Mouse (Mus musculus): Measurements from ENCODE around the gene Jarid2. TPM values are rescaled to one million over a fixed set of nuclear protein-coding genes. Genes with fewer than 3 reads are reported as not detected.

Jarid2 gene
- polyA plus RNA-seq, 1 experiment from 2014 or later: 21.6 TPM

DNA sequence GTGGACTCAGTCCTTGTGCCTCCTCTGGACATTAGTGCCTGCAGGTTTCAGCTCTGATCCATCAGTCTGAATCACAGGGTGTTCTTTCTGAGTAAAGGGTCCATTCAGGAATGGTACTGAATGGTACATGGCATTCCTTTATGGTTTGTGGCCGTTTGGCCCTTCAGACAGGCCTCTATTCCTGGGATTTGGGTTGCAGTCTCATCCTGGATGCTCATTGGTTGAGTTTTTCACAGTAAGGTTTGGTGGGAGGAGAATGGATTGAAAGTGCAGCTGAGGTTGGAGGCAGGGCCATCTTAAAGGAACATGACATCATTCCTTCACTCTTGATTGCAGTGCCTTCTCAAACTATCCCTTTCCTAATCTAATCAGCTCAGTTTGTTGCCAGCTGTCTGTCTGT, 179.5 kb downstream of the Jarid2 start:
- 28% methylated on average over 1 of the region's 1 CpGs for WGBS
- ATAC-seq (replicated peaks; ENCODE audit: extremely low read depth, insufficient read depth, low FRiP score): no peak

DNA sequence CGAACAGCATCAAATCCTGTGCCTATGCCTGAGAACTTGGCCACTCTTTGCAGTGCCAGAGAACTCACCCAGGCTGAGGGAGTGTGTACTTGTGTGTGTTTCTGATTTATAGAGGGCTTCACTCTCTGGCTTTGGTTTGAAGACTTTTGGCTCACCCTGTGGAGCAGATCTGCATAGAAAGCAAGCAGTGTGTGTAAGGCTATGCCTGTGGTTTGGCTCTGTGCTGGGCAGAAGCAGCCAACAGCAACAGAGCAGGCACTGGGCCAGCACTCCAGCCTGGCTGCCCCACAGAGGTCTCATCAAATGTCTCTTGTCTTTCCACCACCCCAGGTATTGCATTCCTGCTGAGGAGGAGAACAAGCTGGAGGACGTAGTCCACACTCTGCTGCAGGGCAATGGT, 183.6 kb downstream of the Jarid2 start:
- H3K4me1 ChIP-seq (ENCODE audit: control insufficient read depth, insufficient read depth, low read length): peaks cover 42% of the 10 kb centered on the region
- no peak overlapping the region for H3K4me3 ChIP-seq (ENCODE audit: low read length)
- ATAC-seq (replicated peaks; ENCODE audit: extremely low read depth, insufficient read depth, low FRiP score): peak; percentile 33; the same call in 1 of the 2 replicates
- H3K9ac ChIP-seq (ENCODE audit: low read length): no peak overlapping the region
- WGBS: 77% methylated on average over 2 of the region's 2 CpGs
- no peak overlapping the region for H3K4me2 ChIP-seq (ENCODE audit: low read depth, low read length)
- no peaks in the 10 kb centered on the region for H3K27me3 ChIP-seq (ENCODE audit: control insufficient read depth, insufficient read depth, low read length)
- H3K27ac ChIP-seq (ENCODE audit: low read length): no peak overlapping the region; the same call in 1 of the 2 replicates
- no peaks in the 10 kb centered on the region for H3K9me3 ChIP-seq (replicated peaks; ENCODE audit: control insufficient read depth, low read length)
- peaks cover 59% of the 10 kb centered on the region for H3K36me3 ChIP-seq (ENCODE audit: control insufficient read depth, insufficient read depth)

More for the DNA sequence above, 179.5 kb downstream of the Jarid2 start:
- peaks cover 45% of the 10 kb centered on the region for H3K4me1 ChIP-seq (ENCODE audit: control insufficient read depth, insufficient read depth, low read length)
- no peaks in the 10 kb centered on the region for H3K9me3 ChIP-seq (replicated peaks; ENCODE audit: control insufficient read depth, low read length)
- H3K27me3 ChIP-seq (ENCODE audit: control insufficient read depth, insufficient read depth, low read length): no peaks in the 10 kb centered on the region
- H3K27ac ChIP-seq (ENCODE audit: low read length): peak overlapping the region; percentile 83
- no peak overlapping the region for H3K4me3 ChIP-seq (ENCODE audit: low read length)
- no peak overlapping the region for H3K9ac ChIP-seq (ENCODE audit: low read length)
- no peak overlapping the region for H3K4me2 ChIP-seq (ENCODE audit: low read depth, low read length)
- H3K36me3 ChIP-seq (ENCODE audit: control insufficient read depth, insufficient read depth): peaks cover 28% of the 10 kb centered on the region

DNA sequence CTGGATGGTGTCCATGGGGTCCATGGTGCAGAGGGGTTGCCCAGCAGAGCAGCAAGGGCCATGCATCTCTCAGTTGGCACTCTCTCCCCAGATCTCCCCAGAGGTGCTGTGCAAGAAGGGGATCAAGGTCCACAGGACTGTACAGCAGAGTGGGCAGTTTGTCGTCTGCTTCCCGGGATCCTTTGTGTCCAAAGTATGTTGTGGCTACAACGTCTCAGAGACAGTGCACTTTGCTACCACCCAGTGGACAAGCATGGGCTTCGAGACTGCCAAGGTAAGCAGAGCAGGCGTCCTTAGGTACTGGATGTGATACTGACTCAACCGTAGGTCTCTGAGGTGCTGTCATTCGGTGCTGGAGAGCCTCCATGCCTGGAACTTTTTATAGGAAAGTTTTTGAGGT, 184.3 kb downstream of the Jarid2 start:
- no peaks in the 10 kb centered on the region for H3K27me3 ChIP-seq (ENCODE audit: control insufficient read depth, insufficient read depth, low read length)
- H3K36me3 ChIP-seq (ENCODE audit: control insufficient read depth, insufficient read depth): peaks cover 65% of the 10 kb centered on the region
- no peak overlapping the region for H3K4me2 ChIP-seq (ENCODE audit: low read depth, low read length)
- WGBS: 54% methylated on average over 7 of the region's 7 CpGs
- ATAC-seq (replicated peaks; ENCODE audit: extremely low read depth, insufficient read depth, low FRiP score): no peak
- H3K9ac ChIP-seq (ENCODE audit: low read length): no peak overlapping the region
- H3K9me3 ChIP-seq (replicated peaks; ENCODE audit: control insufficient read depth, low read length): no peaks in the 10 kb centered on the region
- H3K4me1 ChIP-seq (ENCODE audit: control insufficient read depth, insufficient read depth, low read length): peaks cover 35% of the 10 kb centered on the region
- H3K27ac ChIP-seq (ENCODE audit: low read length): no peak overlapping the region
- H3K4me3 ChIP-seq (ENCODE audit: low read length): no peak overlapping the region

GRCm38 (mm10) chr13:44915382-44915781, 186.1 kb downstream of the Jarid2 start:
- Histone ChIP-seq H3K4me2 (ENCODE audit: low read depth, low read length) (no peak overlapping the region), H3K27ac (ENCODE audit: low read length) (no peak overlapping the region; the same call in 1 of the 2 replicates), H3K36me3 (ENCODE audit: control insufficient read depth, insufficient read depth) (peaks cover 69% of the 10 kb centered on the region), H3K9me3 (replicated peaks; ENCODE audit: control insufficient read depth, low read length) (no peaks in the 10 kb centered on the region), H3K4me3 (ENCODE audit: low read length) (no peak overlapping the region), H3K9ac (ENCODE audit: low read length) (no peak overlapping the region), H3K27me3 (ENCODE audit: control insufficient read depth, insufficient read depth, low read length) (no peaks in the 10 kb centered on the region), H3K4me1 (ENCODE audit: control insufficient read depth, insufficient read depth, low read length) (peaks cover 29% of the 10 kb centered on the region)
- no peak for ATAC-seq (replicated peaks; ENCODE audit: extremely low read depth, insufficient read depth, low FRiP score)
- 81% methylated on average over 5 of the region's 5 CpGs for WGBS

DNA sequence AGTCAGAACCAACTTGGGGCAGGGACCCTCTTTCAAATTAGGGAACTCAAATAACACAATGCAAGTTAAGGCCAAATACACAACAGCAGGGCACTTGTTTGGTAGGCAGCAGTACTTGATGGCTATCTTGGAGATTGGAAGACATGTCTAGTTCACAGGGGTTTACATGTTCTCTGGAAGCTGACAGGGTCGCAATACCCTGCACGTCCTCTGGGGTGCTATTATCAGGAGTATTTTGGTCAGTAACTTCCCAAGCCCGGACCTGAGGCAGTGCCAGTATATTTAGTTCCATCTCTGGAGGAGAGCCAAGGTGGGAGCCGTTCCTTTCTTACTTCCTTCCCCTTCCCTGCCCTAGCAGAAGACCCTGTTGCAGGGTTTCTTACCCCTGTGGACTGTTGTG, 186.7 kb downstream of the Jarid2 start:
- H3K27me3 ChIP-seq (ENCODE audit: control insufficient read depth, insufficient read depth, low read length): no peaks in the 10 kb centered on the region
- H3K4me1 ChIP-seq (ENCODE audit: control insufficient read depth, insufficient read depth, low read length): peaks cover 23% of the 10 kb centered on the region
- H3K27ac ChIP-seq (ENCODE audit: low read length): no peak overlapping the region; the same call in 1 of the 2 replicates
- H3K4me3 ChIP-seq (ENCODE audit: low read length): no peak overlapping the region
- peaks cover 71% of the 10 kb centered on the region for H3K36me3 ChIP-seq (ENCODE audit: control insufficient read depth, insufficient read depth)
- no peak overlapping the region for H3K9ac ChIP-seq (ENCODE audit: low read length)
- no peaks in the 10 kb centered on the region for H3K9me3 ChIP-seq (replicated peaks; ENCODE audit: control insufficient read depth, low read length)
- 36% methylated on average over 4 of the region's 4 CpGs for WGBS
- ATAC-seq (replicated peaks; ENCODE audit: extremely low read depth, insufficient read depth, low FRiP score): no peak
- no peak overlapping the region for H3K4me2 ChIP-seq (ENCODE audit: low read depth, low read length)

GRCm38 (mm10) chr13:44917202-44917601, 187.9 kb downstream of the Jarid2 start:
- Histone ChIP-seq H3K9me3 (replicated peaks; ENCODE audit: control insufficient read depth, low read length) (no peaks in the 10 kb centered on the region), H3K27me3 (ENCODE audit: control insufficient read depth, insufficient read depth, low read length) (no peaks in the 10 kb centered on the region), H3K9ac (ENCODE audit: low read length) (no peak overlapping the region), H3K4me1 (ENCODE audit: control insufficient read depth, insufficient read depth, low read length) (peaks cover 17% of the 10 kb centered on the region), H3K4me3 (ENCODE audit: low read length) (no peak overlapping the region), H3K36me3 (ENCODE audit: control insufficient read depth, insufficient read depth) (peaks cover 78% of the 10 kb centered on the region), H3K4me2 (ENCODE audit: low read depth, low read length) (no peak overlapping the region), H3K27ac (ENCODE audit: low read length) (no peak overlapping the region)
- 92% methylated on average over 4 of the region's 4 CpGs for WGBS
- ATAC-seq (replicated peaks; ENCODE audit: extremely low read depth, insufficient read depth, low FRiP score): no peak

DNA sequence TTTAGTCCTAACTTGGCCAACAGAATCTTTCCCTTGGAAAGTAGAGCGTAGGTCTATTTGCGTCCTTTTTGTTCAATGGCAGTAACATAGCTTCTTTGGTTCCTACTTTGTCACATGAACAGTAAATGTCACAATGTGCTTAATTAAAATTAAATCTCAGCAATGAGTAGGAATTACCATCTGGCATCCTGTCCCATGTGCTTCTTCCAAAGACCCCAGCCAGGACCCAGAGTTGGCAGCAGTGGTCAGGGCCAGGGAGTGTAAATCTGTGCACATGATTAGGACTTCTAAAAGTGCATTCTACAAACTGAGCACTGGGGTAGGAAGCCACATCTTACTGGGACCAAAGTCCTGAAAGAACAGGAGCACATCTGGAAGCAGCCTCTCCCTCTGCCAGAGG, 189.0 kb downstream of the Jarid2 start:
- no peaks in the 10 kb centered on the region for H3K27me3 ChIP-seq (ENCODE audit: control insufficient read depth, insufficient read depth, low read length)
- ATAC-seq (replicated peaks; ENCODE audit: extremely low read depth, insufficient read depth, low FRiP score): no peak
- WGBS: 94% methylated on average over 2 of the region's 2 CpGs
- H3K9me3 ChIP-seq (replicated peaks; ENCODE audit: control insufficient read depth, low read length): no peaks in the 10 kb centered on the region
- no peak overlapping the region for H3K9ac ChIP-seq (ENCODE audit: low read length)
- no peak overlapping the region for H3K4me2 ChIP-seq (ENCODE audit: low read depth, low read length)
- H3K27ac ChIP-seq (ENCODE audit: low read length): no peak overlapping the region
- no peak overlapping the region for H3K4me3 ChIP-seq (ENCODE audit: low read length)
- H3K36me3 ChIP-seq (ENCODE audit: control insufficient read depth, insufficient read depth): peaks cover 80% of the 10 kb centered on the region
- peaks cover 9% of the 10 kb centered on the region for H3K4me1 ChIP-seq (ENCODE audit: control insufficient read depth, insufficient read depth, low read length)

- no peak overlapping the region for H3K9ac ChIP-seq (ENCODE audit: low read length)
Observed at GRCm38 (mm10) chr13:44921095-44921494, 191.8 kb downstream of the Jarid2 start.

DNA sequence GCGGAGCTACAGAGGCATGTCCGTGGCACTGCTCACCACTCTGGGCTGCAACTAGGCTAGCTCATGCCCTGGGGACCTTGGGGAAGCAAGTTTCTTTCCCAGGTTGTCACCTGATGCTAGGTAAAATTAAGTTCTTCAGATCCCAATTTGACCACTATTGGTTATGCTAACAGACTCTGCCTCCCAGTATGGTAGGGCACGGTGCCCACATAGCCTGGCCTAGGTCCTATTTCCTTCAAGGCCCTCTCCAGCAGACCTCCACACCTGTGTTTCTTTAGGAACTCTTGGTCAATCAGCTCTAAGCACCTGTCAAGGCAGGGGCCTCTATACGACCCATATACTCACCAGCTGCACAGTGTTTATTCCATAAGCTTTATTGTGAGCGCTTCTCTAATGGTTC, 192.4 kb downstream of the Jarid2 start:
- Histone ChIP-seq H3K9ac (ENCODE audit: low read length) (no peak overlapping the region), H3K36me3 (ENCODE audit: control insufficient read depth, insufficient read depth) (peaks cover 70% of the 10 kb centered on the region), H3K4me3 (ENCODE audit: low read length) (no peak overlapping the region), H3K27me3 (ENCODE audit: control insufficient read depth, insufficient read depth, low read length) (no peaks in the 10 kb centered on the region), H3K27ac (ENCODE audit: low read length) (no peak overlapping the region), H3K9me3 (replicated peaks; ENCODE audit: control insufficient read depth, low read length) (no peaks in the 10 kb centered on the region), H3K4me1 (ENCODE audit: control insufficient read depth, insufficient read depth, low read length) (no peaks in the 10 kb centered on the region), H3K4me2 (ENCODE audit: low read depth, low read length) (no peak overlapping the region)
- ATAC-seq (replicated peaks; ENCODE audit: extremely low read depth, insufficient read depth, low FRiP score): no peak
- WGBS: 96% methylated on average over 5 of the region's 5 CpGs

More at GRCm38 (mm10) chr13:44921095-44921494, 191.8 kb downstream of the Jarid2 start:
- Histone ChIP-seq H3K4me2 (ENCODE audit: low read depth, low read length) (no peak overlapping the region), H3K4me3 (ENCODE audit: low read length) (no peak overlapping the region), H3K9me3 (replicated peaks; ENCODE audit: control insufficient read depth, low read length) (no peaks in the 10 kb centered on the region), H3K36me3 (ENCODE audit: control insufficient read depth, insufficient read depth) (peaks cover 73% of the 10 kb centered on the region), H3K27me3 (ENCODE audit: control insufficient read depth, insufficient read depth, low read length) (no peaks in the 10 kb centered on the region), H3K4me1 (ENCODE audit: control insufficient read depth, insufficient read depth, low read length) (peaks cover 2% of the 10 kb centered on the region; the same call in 1 of the 2 replicates), H3K27ac (ENCODE audit: low read length) (no peak overlapping the region)
- 84% methylated on average over 10 of the region's 10 CpGs for WGBS
- ATAC-seq (replicated peaks; ENCODE audit: extremely low read depth, insufficient read depth, low FRiP score): no peak
